Mouse (Mus musculus) embryonic fibroblast, embryonic 13.5 days (primary cell): ENCODE results near the gene Ggt6.

Source experiments
- CTCF ChIP-seq: IDR thresholded peaks from 2 replicates; pipeline ENCODE4 v1.5.1; 2011; ENCODE audit warnings: mild to moderate bottlenecking, control low read depth, low read length, moderate library complexity, borderline replicate concordance; ENCODE audit not compliant: insufficient read depth
- POLR2A ChIP-seq: IDR thresholded peaks from 2 replicates; pipeline ENCODE4 v1.6.1; 2011; ENCODE audit warnings: low read depth, mild to moderate bottlenecking, control low read depth, low read length, moderate library complexity

- TF ChIP-seq CTCF: no peak
- no peak for TF ChIP-seq POLR2A
These were observed 42.1 kb upstream of the Ggt6 start for GRCm38 (mm10) chr11:72393243-72393642.
